Mouse (Mus musculus): ENCODE measurements around the gene Map2k2.

DNA sequence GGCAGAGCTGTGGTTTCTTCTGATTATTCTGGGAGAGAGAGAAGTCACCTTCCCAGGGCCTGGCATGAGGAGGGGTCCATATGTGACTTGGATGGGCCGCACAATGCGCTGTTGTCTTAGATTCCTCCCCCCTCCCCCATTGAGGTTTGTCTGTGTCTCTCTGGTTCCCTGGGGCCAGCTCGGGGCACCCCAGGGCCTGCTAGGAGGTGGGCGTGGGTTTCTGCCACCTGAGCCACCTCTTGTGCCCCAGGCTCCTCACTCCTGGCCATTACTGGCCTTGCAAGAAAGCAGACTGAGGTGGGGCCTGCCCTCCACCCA, 33.8 kb downstream of the Map2k2 start:
- TF ChIP-seq CHD1 (IDR thresholded peaks at IDR 0.05; ENCODE audit: low read depth, low read length) = no peak
- no peak for TF ChIP-seq NRF1 (IDR thresholded peaks at IDR 0.05; ENCODE audit: low read depth, low read length)
- TF ChIP-seq POLR2A (IDR thresholded peaks at IDR 0.05; ENCODE audit: low read depth, low read length) = no peak
- no peak for TF ChIP-seq ZKSCAN1 (IDR thresholded peaks at IDR 0.05; ENCODE audit: borderline replicate concordance, low read depth, low read length)
- TF ChIP-seq USF2 (conservative IDR thresholded peaks at IDR 0.05; ENCODE audit: low read depth, low read length) = no peak
- TF ChIP-seq ELF1 (IDR thresholded peaks at IDR 0.05; ENCODE audit: low read depth, low read length) = no peak
- no peak for TF ChIP-seq EP300 (IDR thresholded peaks at IDR 0.05; ENCODE audit: low read length)
- TF ChIP-seq USF1 (IDR thresholded peaks at IDR 0.05; ENCODE audit: low read depth, low read length) = no peak
- no peak for TF ChIP-seq CTCF (conservative IDR thresholded peaks at IDR 0.05 in 1 of 2, IDR thresholded peaks at IDR 0.05 in 1 of 2; ENCODE audit: low read depth in 2 of 2, low read length in 2 of 2)
- no peak for TF ChIP-seq POLR2AphosphoS2 (IDR thresholded peaks at IDR 0.05; ENCODE audit: low read depth, low read length)
- TF ChIP-seq NELFE (IDR thresholded peaks at IDR 0.05; ENCODE audit: low read depth, low read length) = no peak
- no peak for TF ChIP-seq SMC3 (IDR thresholded peaks at IDR 0.05; ENCODE audit: low read depth, low read length)
- TF ChIP-seq MYC (IDR thresholded peaks at IDR 0.05; ENCODE audit: low read depth, low read length) = no peak
- TF ChIP-seq BHLHE40 (IDR thresholded peaks at IDR 0.05; ENCODE audit: low read depth, low read length) = no peak

Data from CH12.LX (cell line).